Mouse (Mus musculus): ENCODE results near the gene Scnn1a.

Gene Scnn1a

GRCm38 (mm10) chr6:125363451-125364242 lies 43.2 kb downstream of the Scnn1a start:
- DNase-seq, result no peak

DNA sequence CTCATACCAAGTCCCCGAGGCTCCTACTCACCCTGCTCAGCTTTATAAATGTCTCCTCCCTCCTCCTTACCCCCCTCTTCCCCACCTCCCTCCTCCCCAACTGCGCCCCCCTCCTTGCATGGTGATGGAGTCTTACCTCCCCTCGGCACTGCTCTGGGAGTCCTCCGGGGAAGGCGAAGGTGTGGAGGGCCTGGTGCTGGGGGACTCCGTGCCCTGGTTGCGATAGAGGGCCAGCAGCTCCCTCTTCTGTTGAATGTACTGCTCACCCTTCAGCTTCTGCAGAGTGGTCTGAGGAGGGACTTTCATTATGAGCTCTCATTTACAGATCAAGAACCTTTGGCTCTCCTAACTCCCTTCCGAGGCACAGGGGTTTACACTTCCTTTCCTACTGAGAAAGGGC lies 44.0 kb downstream of the Scnn1a start:
- no peak for DNase-seq

GRCm38 (mm10) chr6:125365522-125365921 lies 45.1 kb downstream of the Scnn1a start:
- no peak for DNase-seq

DNA sequence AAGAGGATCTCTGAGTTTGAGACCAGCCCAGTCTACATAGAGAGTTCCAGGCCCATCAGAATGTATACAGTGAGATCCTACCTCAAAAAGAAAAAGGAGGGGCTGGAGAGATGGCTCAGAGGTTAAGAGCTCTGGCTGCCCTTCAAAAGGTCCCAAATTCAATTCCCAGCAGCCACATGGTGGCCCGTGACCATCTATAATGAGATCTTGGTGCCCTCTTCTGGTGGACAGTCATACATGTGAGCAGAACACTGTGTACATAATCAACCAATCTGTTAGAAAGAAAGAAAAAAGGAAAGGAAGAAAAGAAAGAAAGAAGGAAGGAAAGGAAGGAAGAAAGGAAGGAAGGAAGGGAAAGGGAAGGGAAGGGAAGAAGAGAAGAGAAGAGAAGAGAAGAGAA lies 45.7 kb downstream of the Scnn1a start:
- DNase-seq, result no peak

DNA sequence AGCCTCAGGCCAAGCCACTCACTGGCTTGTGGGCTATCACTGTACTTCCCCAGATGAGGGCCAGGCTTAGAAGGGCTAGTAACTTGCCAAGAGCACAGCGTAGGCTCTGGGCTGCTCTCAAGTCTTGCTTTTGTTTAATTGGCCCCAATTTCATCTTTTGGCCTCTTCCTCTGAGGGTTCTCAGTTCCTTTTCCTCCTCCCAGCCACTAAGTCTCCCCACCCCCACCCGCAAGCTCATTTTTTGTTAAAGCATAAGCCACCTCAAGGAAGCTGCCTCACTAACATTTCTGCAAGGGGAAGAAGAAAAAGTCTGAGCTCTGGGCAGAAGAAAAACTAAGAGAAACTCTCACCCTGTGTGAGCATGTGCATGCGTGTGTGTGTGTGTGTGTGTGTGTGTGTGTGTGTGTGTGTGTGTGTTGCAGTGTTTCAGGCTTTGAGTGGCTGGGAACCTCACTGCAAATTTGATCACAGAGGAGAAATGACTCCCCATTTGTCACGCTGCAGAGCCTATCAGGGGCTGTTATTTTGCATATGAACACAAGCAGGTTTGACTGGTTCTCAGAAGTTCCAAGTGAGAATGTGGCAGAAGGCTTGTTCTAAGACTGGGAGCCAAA lies 47.4 kb downstream of the Scnn1a start:
- DNase-seq, result no peak

- DNase-seq, result no peak
Observed at GRCm38 (mm10) chr6:125377042-125377441, 56.6 kb downstream of the Scnn1a start.

DNA sequence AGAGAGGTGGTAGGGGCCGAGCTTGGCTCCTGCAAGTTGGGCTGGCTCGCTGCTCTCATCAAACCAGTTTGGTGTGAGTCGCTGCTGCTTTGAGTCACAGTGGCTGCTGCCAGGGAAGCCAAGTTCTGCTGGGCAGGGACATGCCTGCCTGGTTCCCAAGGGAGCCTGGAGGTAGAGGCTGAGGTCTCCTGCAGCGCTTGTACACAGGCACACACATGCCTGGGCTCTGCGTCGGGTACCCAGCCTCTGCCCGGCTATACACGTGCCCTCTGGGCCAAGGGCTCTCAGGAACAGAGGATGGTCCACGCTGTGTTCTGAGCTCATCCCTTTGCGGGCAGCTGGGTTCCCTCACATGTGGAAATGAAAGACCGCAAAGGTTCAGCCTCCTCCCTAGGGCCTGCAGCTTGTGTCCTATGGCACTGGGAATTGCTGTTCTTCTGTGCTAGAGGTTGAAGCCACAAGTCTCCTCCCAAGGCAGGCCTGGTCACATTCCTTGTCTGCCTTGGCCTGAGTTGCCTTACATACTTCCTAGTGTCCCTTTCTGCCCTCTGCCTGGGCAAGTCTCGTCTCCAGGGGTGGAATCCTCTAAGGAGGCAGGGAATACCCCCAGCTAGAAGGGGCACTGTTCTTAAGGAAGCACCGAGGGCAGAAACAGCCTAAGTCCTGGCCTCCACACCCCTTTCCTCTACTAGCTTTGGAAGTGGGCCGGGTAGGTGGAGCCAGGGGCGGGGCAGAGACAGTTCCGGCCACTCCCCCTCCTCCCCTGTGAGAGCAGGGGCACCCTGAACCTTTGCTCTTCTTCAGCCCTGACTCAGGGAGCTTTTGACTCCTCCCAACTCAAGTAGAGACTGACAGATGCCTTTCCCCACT lies 57.4 kb downstream of the Scnn1a start:
- peak; percentile 33 to 43 for DNase-seq

DNA sequence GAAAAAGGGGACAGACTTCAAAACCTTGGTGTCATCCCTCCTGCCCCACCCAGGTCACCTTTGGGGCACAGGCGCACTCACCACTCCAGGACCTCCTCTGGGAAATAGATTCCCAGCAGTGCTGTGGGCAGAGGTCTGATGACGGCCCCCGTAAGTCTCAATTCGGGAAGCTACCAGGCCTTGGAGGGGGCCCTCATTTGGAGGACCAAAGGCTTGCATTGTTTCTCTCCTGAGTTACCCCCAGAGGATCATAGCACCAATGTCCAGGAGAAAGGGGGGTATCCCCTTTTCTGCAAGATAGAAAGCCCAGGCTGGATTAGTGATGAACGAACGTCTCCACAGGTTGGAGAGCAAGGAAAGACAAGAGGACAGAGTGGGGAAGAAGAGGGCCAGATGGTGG lies 58.2 kb downstream of the Scnn1a start:
- DNase-seq, result no peak

- DNase-seq, result no peak
Observed at GRCm38 (mm10) chr6:125379781-125380180, 59.3 kb downstream of the Scnn1a start.

- no peak for DNase-seq
Observed at GRCm38 (mm10) chr6:125380372-125381360, 60.2 kb downstream of the Scnn1a start, which contains the start of gene Plekhg6. Gene Plekhg6, minus strand, starts transcription at chr6:125380793.

GRCm38 (mm10) chr6:125382024-125382423 lies 61.6 kb downstream of the Scnn1a start:
- DNase-seq, result no peak

- DNase-seq, result no peak
Observed at GRCm38 (mm10) chr6:125385066-125385974, 64.9 kb downstream of the Scnn1a start.

GRCm38 (mm10) chr6:125386080-125386479 lies 65.6 kb downstream of the Scnn1a start:
- no peak for DNase-seq

DNA sequence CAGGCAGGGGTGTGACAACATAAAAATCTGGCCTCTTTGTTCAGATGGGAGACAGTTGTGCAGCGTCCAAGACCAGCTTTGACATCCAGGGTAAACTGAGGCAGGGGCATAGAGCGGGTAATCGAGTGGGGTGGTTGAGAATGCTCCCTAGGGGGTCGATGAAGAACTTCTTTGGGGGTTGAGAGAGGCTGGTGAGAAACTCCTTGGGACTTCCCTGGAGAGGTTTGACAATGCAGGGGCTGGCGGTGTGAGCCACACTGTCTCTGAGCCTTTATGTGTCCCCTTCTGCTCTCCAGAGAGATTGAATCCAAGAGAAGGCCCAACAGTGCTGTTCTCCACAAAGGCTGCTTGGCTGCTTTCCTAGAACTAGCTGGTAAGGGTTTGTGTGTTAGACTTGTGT lies 69.4 kb downstream of the Scnn1a start:
- no peak for DNase-seq
